Mouse (Mus musculus): ENCODE measurements around the gene Fkbp9. TPM values are rescaled to one million over a fixed set of nuclear protein-coding genes. Genes with fewer than 3 reads are reported as not detected.

The Fkbp9 gene
- total RNA-seq, 2 experiments from 2014 or later, result 5.1 to 11.6 TPM

GRCm38 (mm10) chr6:56903831-56904230 lies 72.0 kb downstream of the Fkbp9 start:
- no peak for ATAC-seq (replicated peaks; ENCODE audit: poor library complexity)

GRCm38 (mm10) chr6:56904330-56904729 lies 72.5 kb downstream of the Fkbp9 start:
- ATAC-seq (replicated peaks; ENCODE audit: poor library complexity), result no peak

GRCm38 (mm10) chr6:56904982-56905381 lies 73.1 kb downstream of the Fkbp9 start:
- ATAC-seq (replicated peaks; ENCODE audit: poor library complexity), result no peak

GRCm38 (mm10) chr6:56905486-56905885 lies 73.6 kb downstream of the Fkbp9 start:
- ATAC-seq (replicated peaks; ENCODE audit: poor library complexity), result no peak

- ATAC-seq (replicated peaks; ENCODE audit: poor library complexity), result no peak
Measured at GRCm38 (mm10) chr6:56906121-56906846, 74.4 kb downstream of the Fkbp9 start.

- no peak for ATAC-seq (replicated peaks; ENCODE audit: poor library complexity)
Measured at GRCm38 (mm10) chr6:56907973-56908372, 76.1 kb downstream of the Fkbp9 start.

- peak; percentile 49 for ATAC-seq (replicated peaks; ENCODE audit: poor library complexity)
Measured at GRCm38 (mm10) chr6:56908397-56908796, 76.5 kb downstream of the Fkbp9 start.

- peak; percentile 68 for ATAC-seq (replicated peaks; ENCODE audit: poor library complexity)
Measured at GRCm38 (mm10) chr6:56908912-56909311, 77.1 kb downstream of the Fkbp9 start.

GRCm38 (mm10) chr6:56910910-56911309 lies 79.1 kb downstream of the Fkbp9 start:
- peak; percentile 67 for ATAC-seq (replicated peaks; ENCODE audit: poor library complexity)

- peak; percentile 42 for ATAC-seq (replicated peaks; ENCODE audit: poor library complexity)
Measured at GRCm38 (mm10) chr6:56913092-56913858, 81.4 kb downstream of the Fkbp9 start.

- ATAC-seq (replicated peaks; ENCODE audit: poor library complexity), result no peak
Measured at GRCm38 (mm10) chr6:56916279-56916678, 84.4 kb downstream of the Fkbp9 start.

- ATAC-seq (replicated peaks; ENCODE audit: poor library complexity), result peak; percentile 29
Measured at GRCm38 (mm10) chr6:56917578-56918368, 85.9 kb downstream of the Fkbp9 start.

GRCm38 (mm10) chr6:56919330-56920044 lies 87.6 kb downstream of the Fkbp9 start:
- ATAC-seq (replicated peaks; ENCODE audit: poor library complexity), result no peak

- ATAC-seq (replicated peaks; ENCODE audit: poor library complexity), result peak; percentile 33
Measured at GRCm38 (mm10) chr6:56920222-56921092, 88.6 kb downstream of the Fkbp9 start.

GRCm38 (mm10) chr6:56923331-56923725 lies 91.5 kb downstream of the Fkbp9 start:
- ATAC-seq (replicated peaks; ENCODE audit: poor library complexity), result peak; percentile 30

- peak; percentile 80 for ATAC-seq (replicated peaks; ENCODE audit: poor library complexity)
Measured at GRCm38 (mm10) chr6:56923726-56924707, 92.2 kb downstream of the Fkbp9 start, which contains the start of the genes Nt5c3 and Vmn1r4. TSS of gene Nt5c3 (minus strand) at chr6:56923932. TSS of gene Vmn1r4 (plus strand) at chr6:56924015.

All from megakaryocyte progenitor cell, adult 5-6 weeks (primary cell).